Mouse (Mus musculus): ENCODE data around the gene Gm10837.
"Not testable (repeated sequence)": the region's sequence is repeated elsewhere in the genome, so short reads cannot be mapped to it uniquely, and the experiment has no call there.

Gene Gm10837

GRCm38 (mm10) chr14:122490441-122491328 is at the start of gene Gm10837:
Gm10837 (plus strand) TSS chr14:122490586.
- peak; percentile 57 for DNase-seq (ENCODE audit: extremely low spot score)

GRCm38 (mm10) chr14:122449601-122450495 is 40.5 kb upstream of the Gm10837 start:
- DNase-seq (ENCODE audit: extremely low spot score): peak; percentile 62

GRCm38 (mm10) chr14:122450496-122451382 is 39.6 kb upstream of the Gm10837 start, which contains the start of gene Gm5089:
Gm5089 (minus strand) TSS chr14:122451115.
- peak; percentile 65 for DNase-seq (ENCODE audit: extremely low spot score)

- no peak for DNase-seq (ENCODE audit: extremely low spot score)
These were observed 38.7 kb upstream of the Gm10837 start for GRCm38 (mm10) chr14:122451551-122452145.

GRCm38 (mm10) chr14:122452701-122453387 is 37.5 kb upstream of the Gm10837 start:
- DNase-seq (ENCODE audit: extremely low spot score): peak; percentile 68

GRCm38 (mm10) chr14:122453388-122453995 is 36.9 kb upstream of the Gm10837 start:
- DNase-seq (ENCODE audit: extremely low spot score): peak; percentile 87

GRCm38 (mm10) chr14:122453996-122454738 is 36.2 kb upstream of the Gm10837 start:
- DNase-seq (ENCODE audit: extremely low spot score): peak; percentile 79

- peak; percentile 42 for DNase-seq (ENCODE audit: extremely low spot score)
These were observed 35.4 kb upstream of the Gm10837 start for GRCm38 (mm10) chr14:122454901-122455561.

GRCm38 (mm10) chr14:122455562-122455958 is 34.8 kb upstream of the Gm10837 start:
- DNase-seq (ENCODE audit: extremely low spot score): no peak

- not testable (repeated sequence) for DNase-seq (ENCODE audit: extremely low spot score)
These were observed 31.1 kb upstream of the Gm10837 start for GRCm38 (mm10) chr14:122459332-122459731.

- no peak for DNase-seq (ENCODE audit: extremely low spot score)
These were observed 30.6 kb upstream of the Gm10837 start for GRCm38 (mm10) chr14:122459776-122460175.

GRCm38 (mm10) chr14:122460226-122460625 is 30.2 kb upstream of the Gm10837 start:
- DNase-seq (ENCODE audit: extremely low spot score): no peak

GRCm38 (mm10) chr14:122461500-122461899 is 28.9 kb upstream of the Gm10837 start:
- no peak for DNase-seq (ENCODE audit: extremely low spot score)

- no peak for DNase-seq (ENCODE audit: extremely low spot score)
These were observed 28.4 kb upstream of the Gm10837 start for GRCm38 (mm10) chr14:122461966-122462365.

- peak; percentile 52 for DNase-seq (ENCODE audit: extremely low spot score)
These were observed 27.7 kb upstream of the Gm10837 start for GRCm38 (mm10) chr14:122462689-122463079.

GRCm38 (mm10) chr14:122463080-122463691 is 27.2 kb upstream of the Gm10837 start:
- peak; percentile 61 for DNase-seq (ENCODE audit: extremely low spot score)

GRCm38 (mm10) chr14:122463734-122464341 is 26.5 kb upstream of the Gm10837 start:
- peak; percentile 76 for DNase-seq (ENCODE audit: extremely low spot score)

- no peak for DNase-seq (ENCODE audit: extremely low spot score)
These were observed 26.0 kb upstream of the Gm10837 start for GRCm38 (mm10) chr14:122464351-122464762.

Measured in embryo, embryonic 9.5 days (tissue).